Mouse (Mus musculus) ES-CJ7 (cell line): ENCODE results near the gene Eif4g2.

Source experiments
- DNase-seq: peaks from one replicate; pipeline ENCODE4 v3.0.0; 2011; ENCODE audit warnings: low read depth, low spot score

Eif4g2 gene

GRCm38 (mm10) chr7:111069439-111070166 is 13.2 kb downstream of the Eif4g2 start:
- DNase-seq = no peak

- no peak for DNase-seq
Measured at GRCm38 (mm10) chr7:111068181-111068580, 14.6 kb downstream of the Eif4g2 start.

DNA sequence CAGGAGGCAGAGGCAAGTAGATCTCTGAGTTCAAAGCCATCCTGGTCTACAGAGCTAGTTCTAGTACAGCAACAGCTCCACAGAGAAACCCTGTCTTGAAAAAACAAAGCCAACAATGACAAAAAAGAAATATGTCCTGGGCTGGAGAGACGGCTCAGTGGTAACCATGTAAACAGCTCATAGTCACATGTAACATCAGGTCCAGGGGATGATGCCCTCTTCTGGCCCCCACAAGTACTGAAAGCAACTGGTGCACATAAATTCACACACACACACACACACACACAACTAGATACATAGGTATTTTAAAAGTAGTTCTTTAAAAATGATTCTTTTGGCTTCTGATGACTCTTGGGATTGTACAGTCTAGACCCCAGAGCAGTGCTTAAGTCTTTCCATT is 19.9 kb downstream of the Eif4g2 start:
- DNase-seq = peak; percentile 25

GRCm38 (mm10) chr7:111059527-111059926 is 23.3 kb downstream of the Eif4g2 start:
- DNase-seq = no peak

GRCm38 (mm10) chr7:111055984-111056657 is 26.7 kb downstream of the Eif4g2 start:
- no peak for DNase-seq

GRCm38 (mm10) chr7:111055221-111055620 is 27.6 kb downstream of the Eif4g2 start:
- no peak for DNase-seq

- peak; percentile 66 for DNase-seq
Measured at GRCm38 (mm10) chr7:111049652-111050421, 33.0 kb downstream of the Eif4g2 start.

- DNase-seq = no peak
Measured at GRCm38 (mm10) chr7:111048920-111049319, 33.9 kb downstream of the Eif4g2 start.

DNA sequence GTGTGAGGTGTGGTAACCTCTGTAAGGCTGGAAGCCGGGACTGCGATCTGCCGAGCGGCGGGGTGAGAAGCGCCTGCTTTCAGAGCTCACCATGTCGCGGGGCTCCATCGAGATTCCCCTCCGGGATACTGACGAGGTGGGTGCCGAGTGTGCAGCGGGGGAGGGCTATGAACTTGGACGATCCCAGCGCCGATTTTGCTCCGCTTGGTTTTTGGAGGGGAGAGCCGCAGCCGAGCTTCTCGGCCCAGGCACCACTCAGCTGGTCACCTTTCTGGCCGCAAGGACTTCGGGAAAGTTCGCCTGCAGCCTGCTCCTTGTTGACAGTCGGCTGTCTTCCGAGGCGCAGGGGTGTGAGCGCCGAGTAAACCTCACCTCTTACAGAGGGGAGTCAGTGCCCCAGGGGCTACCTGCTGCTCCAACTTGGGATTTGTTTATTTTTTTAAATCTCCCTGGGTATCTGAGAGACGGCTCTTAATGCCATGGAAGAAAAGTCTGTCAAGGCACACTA is 53.7 kb downstream of the Eif4g2 start:
- DNase-seq = no peak

DNA sequence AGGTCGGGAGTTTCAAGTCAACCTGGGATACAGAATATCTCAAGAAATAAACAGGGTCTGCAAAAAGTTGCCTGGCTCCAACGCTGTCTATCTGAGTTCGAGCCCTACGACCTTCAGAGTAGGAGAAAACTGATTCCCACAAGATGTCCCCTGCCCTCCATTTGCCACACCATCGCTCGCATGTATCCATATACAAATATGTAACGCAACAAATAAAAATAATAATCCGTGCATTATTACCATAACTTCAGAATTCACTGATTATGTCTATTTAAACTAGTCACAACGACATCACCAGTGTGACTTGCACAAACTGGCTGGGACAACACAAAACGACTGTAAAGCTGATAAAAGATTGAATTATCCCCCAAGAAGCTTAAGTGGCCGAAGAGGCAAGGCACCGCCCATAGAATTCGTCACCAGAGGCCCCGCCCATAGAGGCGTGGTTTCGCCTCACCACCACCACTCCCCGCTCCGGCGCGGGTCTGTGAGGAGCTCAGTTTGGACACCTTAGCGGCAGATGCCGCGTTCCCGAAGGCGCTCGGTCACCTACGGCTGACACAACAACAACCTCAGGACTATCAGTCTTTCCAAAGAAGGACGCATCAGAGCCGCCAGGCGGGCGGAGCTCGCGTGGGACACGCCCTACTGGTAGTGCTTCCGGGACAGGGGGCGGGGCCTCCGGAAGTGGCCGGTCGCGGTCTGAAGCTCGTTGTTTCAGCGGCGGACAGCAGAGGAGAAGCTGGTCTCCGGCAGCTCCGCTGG is 54.4 kb downstream of the Eif4g2 start, which contains the start of gene Ctr9:
Gene Ctr9, plus strand, starts transcription at position 671 of the 765 bp plus-strand sequence.
- peak; percentile 84 for DNase-seq

- DNase-seq = peak; percentile 27
Measured at GRCm38 (mm10) chr7:111024912-111025311, 57.9 kb downstream of the Eif4g2 start.

GRCm38 (mm10) chr7:111024068-111024594 is 58.7 kb downstream of the Eif4g2 start:
- DNase-seq = peak; percentile 64

DNA sequence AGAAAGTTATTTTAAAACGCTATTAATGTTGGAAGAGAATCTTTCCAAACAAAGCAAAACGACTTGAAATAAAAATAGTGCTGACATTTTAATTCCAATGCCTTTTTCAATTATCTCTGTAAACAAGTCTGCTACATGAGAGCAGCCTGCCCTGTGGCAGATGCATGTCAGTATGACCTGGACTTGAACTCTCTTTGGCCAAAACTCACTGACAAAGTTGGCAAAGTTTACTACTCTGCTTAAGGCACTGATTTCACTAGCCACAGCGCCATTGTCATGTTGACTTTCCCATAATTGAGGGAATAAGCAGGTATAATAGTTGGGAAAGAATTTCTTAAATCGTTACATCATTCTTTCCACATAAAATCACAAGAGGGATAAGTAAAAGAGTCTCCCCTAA is 62.0 kb downstream of the Eif4g2 start:
- DNase-seq = no peak
